Mouse (Mus musculus): ENCODE results near the gene Zdhhc25. TPM values are rescaled to one million over a fixed set of nuclear protein-coding genes. Genes with fewer than 3 reads are reported as not detected.

Gene Zdhhc25
- 1 to 10 TPM in 1 of 2 experiments, under 1 TPM in 1; 0.11 to 1.2 TPM for polyA plus RNA-seq (2017; shearing (Covaris generic))

GRCm38 (mm10) chr15:88600002-88600401 lies at the start of gene Zdhhc25:
Zdhhc25 (plus strand) TSS chr15:88600302.

Other genes with a start within 250 kb of the Zdhhc25 start
- gene Brd1, start 133.9 kb downstream of the Zdhhc25 start, polyA plus RNA-seq (2017; shearing (Covaris generic)) = 10 to 100 TPM; 50.8 to 66.2 TPM
- 1 to 10 TPM; 5.4 to 6.4 TPM for gene Zbed4, start 151.4 kb downstream of the Zdhhc25 start, polyA plus RNA-seq (2017; shearing (Covaris generic))
- 10 to 100 TPM in 1 of 2 experiments, 1 to 10 TPM in 1; 6.7 to 16.3 TPM for gene Alg12, start 219.0 kb downstream of the Zdhhc25 start, polyA plus RNA-seq (2017; shearing (Covaris generic))
- gene Creld2, start 219.3 kb downstream of the Zdhhc25 start, polyA plus RNA-seq (2017; shearing (Covaris generic)) = 10 to 100 TPM; 55.1 to 56.0 TPM